Mouse (Mus musculus): ENCODE results near the gene Safb2. TPM values are rescaled to one million over a fixed set of nuclear protein-coding genes. Genes with fewer than 3 reads are reported as not detected.

Gene Safb2
- polyA plus RNA-seq, 1 experiment from 2014 or later, result 56.1 TPM

DNA sequence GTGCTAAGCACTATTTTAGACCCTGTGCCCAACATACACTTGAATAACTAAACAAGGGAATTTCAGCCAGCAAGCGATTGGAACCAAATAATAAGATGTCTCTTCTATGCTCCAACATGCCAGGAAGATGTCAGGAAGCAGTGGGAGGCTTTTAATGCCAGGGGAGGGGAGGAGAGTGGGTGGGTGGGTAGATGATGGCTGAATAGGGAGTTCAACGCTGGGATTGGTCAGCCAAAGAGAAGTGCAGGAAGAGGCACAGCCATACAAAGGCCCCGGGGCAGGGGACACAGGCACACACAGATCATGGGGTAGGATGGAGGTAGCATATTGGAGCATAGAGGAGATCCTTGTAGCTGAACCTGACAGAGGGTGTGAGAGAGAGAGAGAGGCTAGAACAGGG is 47.5 kb downstream of the Safb2 start:
- H3K4me1 ChIP-seq (replicated peaks; ENCODE audit: control insufficient read depth, insufficient read depth, low read length), result no peaks in the 10 kb centered on the region
- no peaks in the 10 kb centered on the region for H3K27me3 ChIP-seq (ENCODE audit: control insufficient read depth, insufficient read depth, low read length)
- ATAC-seq (ENCODE audit: low FRiP score) (no peak), DNase-seq (ENCODE audit: low spot score) (no peak)
- no peaks in the 10 kb centered on the region for H3K36me3 ChIP-seq (ENCODE audit: control insufficient read depth, insufficient read depth, low read length)
- no peak overlapping the region for H3K4me3 ChIP-seq (ENCODE audit: low read depth, low read length)
- no peaks in the 10 kb centered on the region for H3K9me3 ChIP-seq (ENCODE audit: control insufficient read depth, low read length)
- no peak overlapping the region for H3K9ac ChIP-seq (ENCODE audit: low read depth, low read length)
- 48% methylated on average over 3 of the region's 3 CpGs for WGBS
- H3K4me2 ChIP-seq (replicated peaks; ENCODE audit: low read depth, low read length), result no peak overlapping the region
- H3K27ac ChIP-seq (ENCODE audit: low read depth, low read length), result no peak overlapping the region

DNA sequence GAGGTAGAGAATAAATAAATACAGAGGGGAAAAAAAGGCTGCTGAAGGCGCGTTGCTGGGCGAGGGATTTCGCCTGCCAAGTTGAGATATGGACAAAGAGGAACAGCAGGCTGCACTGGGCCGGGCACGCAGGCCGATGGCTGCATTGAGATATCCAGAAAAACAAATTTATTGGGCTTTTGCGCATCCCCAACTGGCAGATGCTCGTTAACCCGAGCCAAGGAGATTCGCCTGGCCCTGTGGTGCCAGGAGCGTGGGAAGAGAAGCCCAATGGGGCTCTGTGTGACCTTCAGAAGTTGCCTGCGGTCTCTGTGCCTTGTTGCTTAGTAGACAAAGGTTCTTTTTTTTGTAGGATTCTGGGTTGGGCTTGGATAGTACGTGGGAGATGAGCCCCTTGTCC is 48.2 kb downstream of the Safb2 start:
- Histone ChIP-seq H3K4me2 (replicated peaks; ENCODE audit: low read depth, low read length) (no peak overlapping the region), H3K4me3 (ENCODE audit: low read depth, low read length) (no peak overlapping the region), H3K4me1 (replicated peaks; ENCODE audit: control insufficient read depth, insufficient read depth, low read length) (no peaks in the 10 kb centered on the region), H3K27ac (ENCODE audit: low read depth, low read length) (no peak overlapping the region), H3K27me3 (ENCODE audit: control insufficient read depth, insufficient read depth, low read length) (no peaks in the 10 kb centered on the region), H3K9ac (ENCODE audit: low read depth, low read length) (no peak overlapping the region), H3K36me3 (ENCODE audit: control insufficient read depth, insufficient read depth, low read length) (no peaks in the 10 kb centered on the region), H3K9me3 (ENCODE audit: control insufficient read depth, low read length) (no peaks in the 10 kb centered on the region)
- no peak for DNase-seq (ENCODE audit: low spot score)
- 62% methylated on average over 14 of the region's 14 CpGs for WGBS
- no peak for ATAC-seq (ENCODE audit: low FRiP score)

DNA sequence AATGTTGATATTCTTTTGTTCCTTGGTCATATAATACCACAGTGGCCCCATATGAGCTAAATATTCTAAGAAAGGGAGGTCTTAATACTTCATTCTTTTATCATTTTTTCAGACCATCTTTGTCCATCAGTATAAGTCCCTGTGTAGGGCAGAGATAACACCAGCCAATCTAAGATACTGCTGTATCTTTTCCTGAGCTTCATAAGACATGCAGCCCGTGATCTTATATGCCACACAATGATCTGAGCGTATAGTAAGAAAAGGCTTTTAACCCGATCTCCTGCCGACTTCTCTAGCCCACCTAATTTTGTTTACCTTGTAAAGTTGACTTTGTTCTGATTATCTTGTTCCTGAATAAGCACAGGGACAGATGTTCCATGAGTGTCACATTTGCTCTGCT is 59.4 kb downstream of the Safb2 start:
- ATAC-seq (ENCODE audit: low FRiP score) (no peak), DNase-seq (ENCODE audit: low spot score) (no peak)
- H3K9me3 ChIP-seq (ENCODE audit: control insufficient read depth, low read length), result no peaks in the 10 kb centered on the region
- no peak overlapping the region for H3K9ac ChIP-seq (ENCODE audit: low read depth, low read length)
- H3K4me3 ChIP-seq (ENCODE audit: low read depth, low read length), result no peak overlapping the region
- no peak overlapping the region for H3K4me2 ChIP-seq (replicated peaks; ENCODE audit: low read depth, low read length)
- H3K4me1 ChIP-seq (replicated peaks; ENCODE audit: control insufficient read depth, insufficient read depth, low read length), result no peaks in the 10 kb centered on the region
- 79% methylated on average over 4 of the region's 4 CpGs for WGBS
- H3K27me3 ChIP-seq (ENCODE audit: control insufficient read depth, insufficient read depth, low read length), result no peaks in the 10 kb centered on the region
- no peak overlapping the region for H3K27ac ChIP-seq (ENCODE audit: low read depth, low read length)
- H3K36me3 ChIP-seq (ENCODE audit: control insufficient read depth, insufficient read depth, low read length), result no peaks in the 10 kb centered on the region

DNA sequence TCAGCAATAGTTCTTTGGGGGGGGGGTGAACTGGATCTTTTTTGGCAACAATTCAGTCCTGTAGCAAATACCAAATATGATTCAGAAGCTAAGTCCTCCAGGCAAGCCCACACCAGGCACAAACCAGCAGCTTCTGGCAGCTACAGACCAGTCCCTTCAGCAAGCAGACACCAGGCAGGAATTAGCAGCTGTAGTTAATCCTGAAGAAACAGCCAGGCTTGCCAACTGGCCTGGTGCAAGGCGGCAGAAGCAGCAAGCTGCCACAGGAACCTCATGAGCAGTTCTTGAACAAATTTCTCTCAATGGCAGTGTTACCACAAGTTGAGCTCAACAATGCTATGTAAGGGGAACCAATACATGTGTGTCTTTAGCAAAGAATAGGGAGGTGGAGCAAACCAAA is 61.6 kb downstream of the Safb2 start:
- H3K27ac ChIP-seq (ENCODE audit: low read depth, low read length), result no peak overlapping the region
- H3K4me3 ChIP-seq (ENCODE audit: low read depth, low read length), result no peak overlapping the region
- ATAC-seq (ENCODE audit: low FRiP score) (no peak), DNase-seq (ENCODE audit: low spot score) (no peak)
- H3K9ac ChIP-seq (ENCODE audit: low read depth, low read length), result no peak overlapping the region
- WGBS, result 54% methylated on average over 1 of the region's 1 CpGs
- H3K4me1 ChIP-seq (replicated peaks; ENCODE audit: control insufficient read depth, insufficient read depth, low read length), result no peaks in the 10 kb centered on the region
- H3K9me3 ChIP-seq (ENCODE audit: control insufficient read depth, low read length), result no peaks in the 10 kb centered on the region
- H3K27me3 ChIP-seq (ENCODE audit: control insufficient read depth, insufficient read depth, low read length), result no peaks in the 10 kb centered on the region
- no peak overlapping the region for H3K4me2 ChIP-seq (replicated peaks; ENCODE audit: low read depth, low read length)
- no peaks in the 10 kb centered on the region for H3K36me3 ChIP-seq (ENCODE audit: control insufficient read depth, insufficient read depth, low read length)

DNA sequence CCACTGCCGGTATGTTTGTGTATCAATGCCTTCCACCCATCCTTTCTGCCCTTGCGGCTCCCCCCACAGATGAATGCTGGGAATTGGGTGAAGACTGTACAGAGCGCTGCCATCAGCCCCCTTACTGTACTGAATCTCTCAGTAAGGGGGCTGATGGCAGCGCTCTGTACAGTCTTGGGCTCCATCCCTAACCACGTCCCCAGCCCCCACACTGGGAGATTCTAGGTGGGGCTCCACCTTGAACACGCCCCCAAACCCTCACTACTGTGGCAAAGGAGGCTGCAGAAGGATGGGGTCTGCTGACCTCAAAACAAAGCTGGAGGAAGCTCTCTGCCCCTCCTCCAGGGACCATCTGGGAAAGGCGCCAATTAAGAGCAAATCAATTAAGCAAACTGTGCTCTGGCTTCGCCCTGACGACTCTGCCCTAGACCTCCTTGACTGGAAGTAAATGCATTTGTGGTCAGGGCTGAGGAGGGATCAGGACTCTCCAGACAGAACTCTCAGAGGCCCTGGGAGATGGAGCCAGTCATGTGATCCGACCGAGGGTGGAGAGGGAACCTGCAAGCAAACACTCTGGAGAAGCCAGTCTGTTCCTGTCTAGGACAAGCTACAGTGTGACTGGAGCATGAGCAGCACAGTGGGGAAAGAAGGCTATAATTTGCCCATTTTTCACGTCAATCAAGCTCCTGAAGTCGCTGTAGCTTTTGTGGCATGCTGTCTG is 68.5 kb downstream of the Safb2 start:
- no peak overlapping the region for H3K4me3 ChIP-seq (ENCODE audit: low read depth, low read length)
- no peak overlapping the region for H3K4me2 ChIP-seq (replicated peaks; ENCODE audit: low read depth, low read length)
- H3K36me3 ChIP-seq (ENCODE audit: control insufficient read depth, insufficient read depth, low read length), result no peaks in the 10 kb centered on the region
- H3K9ac ChIP-seq (ENCODE audit: low read depth, low read length), result 0 out of 2 replicates have a peak overlapping the region, but pooled peaks have one; percentile 1
- peaks cover 5% of the 10 kb centered on the region for H3K4me1 ChIP-seq (replicated peaks; ENCODE audit: control insufficient read depth, insufficient read depth, low read length)
- peaks cover 31% of the 10 kb centered on the region for H3K27me3 ChIP-seq (ENCODE audit: control insufficient read depth, insufficient read depth, low read length)
- ATAC-seq (ENCODE audit: low FRiP score), result peak; percentile 69
- peak; percentile 37 for DNase-seq (ENCODE audit: low spot score)
- 13% methylated on average over 13 of the region's 13 CpGs for WGBS
- H3K27ac ChIP-seq (ENCODE audit: low read depth, low read length), result no peak overlapping the region
- no peaks in the 10 kb centered on the region for H3K9me3 ChIP-seq (ENCODE audit: control insufficient read depth, low read length)

DNA sequence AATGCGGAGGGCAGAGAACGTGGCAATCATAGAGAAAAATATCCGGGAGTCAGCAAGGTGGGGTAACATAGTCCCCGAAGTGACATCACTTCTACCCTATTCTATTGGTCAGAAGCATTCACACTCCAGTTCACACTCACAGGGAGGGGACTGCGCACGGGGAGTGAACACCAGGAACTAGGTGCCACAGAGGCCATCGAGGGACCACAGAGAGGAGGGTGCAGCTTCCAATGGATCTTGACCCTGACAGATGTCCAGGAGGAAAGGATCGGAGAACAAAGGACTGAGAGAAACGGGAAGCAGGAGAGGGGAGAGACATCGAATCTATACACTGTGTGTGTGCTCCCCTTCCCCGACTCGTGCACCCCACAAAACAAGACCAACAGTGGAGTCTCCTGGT is 69.5 kb downstream of the Safb2 start:
- 49% methylated on average over 12 of the region's 12 CpGs for WGBS
- Histone ChIP-seq H3K27ac (ENCODE audit: low read depth, low read length) (no peak overlapping the region), H3K4me3 (ENCODE audit: low read depth, low read length) (no peak overlapping the region), H3K9me3 (ENCODE audit: control insufficient read depth, low read length) (no peaks in the 10 kb centered on the region), H3K4me1 (replicated peaks; ENCODE audit: control insufficient read depth, insufficient read depth, low read length) (peaks cover 8% of the 10 kb centered on the region), H3K27me3 (ENCODE audit: control insufficient read depth, insufficient read depth, low read length) (peaks cover 40% of the 10 kb centered on the region), H3K4me2 (replicated peaks; ENCODE audit: low read depth, low read length) (no peak overlapping the region), H3K9ac (ENCODE audit: low read depth, low read length) (no peak overlapping the region), H3K36me3 (ENCODE audit: control insufficient read depth, insufficient read depth, low read length) (no peaks in the 10 kb centered on the region)
- DNase-seq (ENCODE audit: low spot score) (no peak), ATAC-seq (ENCODE audit: low FRiP score) (no peak)

DNA sequence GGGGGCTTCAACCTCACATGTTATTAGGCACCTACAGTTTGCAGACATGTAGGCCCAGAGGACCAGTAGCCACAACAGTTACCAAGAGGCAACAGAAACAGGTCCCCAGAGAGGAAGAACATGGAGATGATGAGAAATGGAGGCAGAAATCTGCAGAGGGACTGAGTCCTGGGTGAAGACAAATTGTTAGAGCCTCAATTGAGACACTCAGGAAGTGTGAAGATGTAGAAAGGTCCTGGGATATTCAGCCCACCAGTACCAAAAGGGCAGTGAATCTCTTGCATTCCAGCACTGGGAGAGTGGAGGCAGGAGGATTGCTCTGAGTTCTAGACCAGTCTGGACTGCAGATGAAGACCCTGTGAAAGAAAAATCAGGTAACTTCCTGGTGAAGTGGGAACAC is 70.1 kb downstream of the Safb2 start:
- ATAC-seq (ENCODE audit: low FRiP score) (no peak), DNase-seq (ENCODE audit: low spot score) (no peak)
- no peak overlapping the region for H3K9ac ChIP-seq (ENCODE audit: low read depth, low read length)
- peaks cover 43% of the 10 kb centered on the region for H3K27me3 ChIP-seq (ENCODE audit: control insufficient read depth, insufficient read depth, low read length)
- peaks cover 8% of the 10 kb centered on the region for H3K4me1 ChIP-seq (replicated peaks; ENCODE audit: control insufficient read depth, insufficient read depth, low read length)
- H3K4me2 ChIP-seq (replicated peaks; ENCODE audit: low read depth, low read length), result no peak overlapping the region
- H3K9me3 ChIP-seq (ENCODE audit: control insufficient read depth, low read length), result no peaks in the 10 kb centered on the region
- no peak overlapping the region for H3K27ac ChIP-seq (ENCODE audit: low read depth, low read length)
- no peaks in the 10 kb centered on the region for H3K36me3 ChIP-seq (ENCODE audit: control insufficient read depth, insufficient read depth, low read length)
- no peak overlapping the region for H3K4me3 ChIP-seq (ENCODE audit: low read depth, low read length)

DNA sequence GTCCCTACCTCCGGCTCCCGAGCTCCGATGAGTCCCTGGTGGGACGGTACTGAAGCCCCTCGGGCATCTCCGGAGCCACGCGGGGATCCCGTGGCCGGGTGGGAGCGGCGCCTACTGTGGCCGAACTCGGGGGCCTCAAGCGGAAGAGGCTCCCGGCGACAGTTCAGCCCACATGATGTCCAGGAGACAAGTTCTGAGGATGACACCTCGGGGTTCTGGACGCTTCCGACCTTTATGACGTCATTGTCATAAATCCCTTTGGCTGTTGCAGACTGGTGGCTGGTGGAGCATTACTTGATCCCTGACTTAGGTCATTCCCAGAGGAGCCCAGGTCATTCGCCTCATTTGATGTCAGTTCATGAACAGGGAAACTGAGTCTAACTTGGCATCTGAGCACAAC is 72.1 kb downstream of the Safb2 start, which contains the start of gene Znrf4:
Gene Znrf4 (minus strand): TSS at position 122 of the 400 bp plus-strand sequence.
- peaks cover 43% of the 10 kb centered on the region for H3K27me3 ChIP-seq (ENCODE audit: control insufficient read depth, insufficient read depth, low read length)
- no peaks in the 10 kb centered on the region for H3K36me3 ChIP-seq (ENCODE audit: control insufficient read depth, insufficient read depth, low read length)
- H3K4me1 ChIP-seq (replicated peaks; ENCODE audit: control insufficient read depth, insufficient read depth, low read length), result peaks cover 8% of the 10 kb centered on the region
- H3K9ac ChIP-seq (ENCODE audit: low read depth, low read length), result no peak within 1 kb of the TSS; the same call in 1 of the 2 replicates
- peak within 1 kb of the TSS; percentile 19 for H3K4me3 ChIP-seq (ENCODE audit: low read depth, low read length)
- H3K4me2 ChIP-seq (replicated peaks; ENCODE audit: low read depth, low read length), result peak within 1 kb of the TSS; percentile 26
- WGBS, result 62% methylated on average over 22 of the region's 22 CpGs
- DNase-seq (ENCODE audit: low spot score) (no peak), ATAC-seq (ENCODE audit: low FRiP score) (no peak)
- H3K27ac ChIP-seq (ENCODE audit: low read depth, low read length), result no peak within 1 kb of the TSS
- H3K9me3 ChIP-seq (ENCODE audit: control insufficient read depth, low read length), result no peaks in the 10 kb centered on the region

DNA sequence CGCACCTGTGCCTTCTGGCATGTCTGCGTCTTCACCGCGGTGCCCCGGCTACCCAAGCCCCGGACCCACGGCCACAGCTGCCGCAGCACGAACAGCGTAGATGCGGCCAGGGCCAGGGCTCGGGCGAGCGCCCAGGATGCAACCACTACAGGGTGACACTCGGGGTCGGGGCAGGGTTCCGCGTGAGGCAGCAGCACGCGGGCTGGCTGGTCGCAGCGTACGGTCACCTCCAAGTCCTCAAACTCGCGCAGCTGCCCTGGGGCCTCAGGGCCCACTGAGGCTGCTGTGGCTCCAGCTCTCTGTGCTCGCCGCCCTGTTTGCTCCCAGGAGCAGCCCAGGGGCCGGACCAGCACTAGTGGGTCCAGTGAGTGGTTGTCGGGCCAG is 72.7 kb downstream of the Safb2 start:
- H3K9me3 ChIP-seq (ENCODE audit: control insufficient read depth, low read length), result no peaks in the 10 kb centered on the region
- H3K4me2 ChIP-seq (replicated peaks; ENCODE audit: low read depth, low read length), result peak overlapping the region; percentile 26; the same call in 1 of the 2 replicates
- H3K4me1 ChIP-seq (replicated peaks; ENCODE audit: control insufficient read depth, insufficient read depth, low read length), result peaks cover 8% of the 10 kb centered on the region
- no peak for ATAC-seq (ENCODE audit: low FRiP score)
- H3K36me3 ChIP-seq (ENCODE audit: control insufficient read depth, insufficient read depth, low read length), result no peaks in the 10 kb centered on the region
- H3K27ac ChIP-seq (ENCODE audit: low read depth, low read length), result no peak overlapping the region
- H3K9ac ChIP-seq (ENCODE audit: low read depth, low read length), result no peak overlapping the region; the same call in 1 of the 2 replicates
- H3K4me3 ChIP-seq (ENCODE audit: low read depth, low read length), result peak overlapping the region; percentile 19; the same call in 1 of the 2 replicates
- DNase-seq (ENCODE audit: low spot score), result no peak
- WGBS, result 28% methylated on average over 22 of the region's 29 CpGs
- H3K27me3 ChIP-seq (ENCODE audit: control insufficient read depth, insufficient read depth, low read length), result peaks cover 42% of the 10 kb centered on the region
